Mouse (Mus musculus) hindbrain, embryonic 15.5 days (tissue): ENCODE measurements at regions not wholly inside any gene's neighbourhood (a gene's known extent, or its start where the extent isn't known, plus 50 kb on each side); places are given as distances from the start of the nearest gene placed in this dataset.

ENCODE experiments used
- ATAC-seq: fragments of 200-750 bp; cut with Nextera tagmentation; 2 replicates; pipeline ENCODE4 v1.8.0; 2017; ENCODE audit warnings: low read depth, moderate number of reproducible peaks, moderate TSS enrichment; ENCODE audit not compliant: low FRiP score
- H3K27ac ChIP-seq: fragments of 300-500 bp; sonication (generic); replicated peaks from 2 replicates; pipeline ENCODE4 v1.5.1; 2015; ENCODE audit warnings: mild to moderate bottlenecking, inconsistent platforms
- H3K27me3 ChIP-seq: fragments of 300-500 bp; sonication (generic); 2 replicates; pipeline ENCODE4 v1.6.1; 2015; ENCODE audit warnings: control low read depth, inconsistent platforms
- H3K36me3 ChIP-seq: fragments of 300-500 bp; sonication (generic); 2 replicates; pipeline ENCODE4 v1.6.1; 2015; ENCODE audit warnings: control low read depth, inconsistent platforms
- H3K4me1 ChIP-seq: fragments of 300-500 bp; sonication (generic); replicated peaks from 2 replicates; pipeline ENCODE4 v1.6.1; 2015; ENCODE audit warnings: control low read depth, inconsistent platforms
- H3K4me2 ChIP-seq: fragments of 300-500 bp; sonication (generic); 2 replicates; pipeline ENCODE4 v1.6.1; 2015; ENCODE audit warnings: moderate library complexity, mild to moderate bottlenecking, inconsistent platforms
- H3K4me3 ChIP-seq: fragments of 300-500 bp; sonication (generic); 2 replicates; pipeline ENCODE4 v1.5.1; 2015; ENCODE audit warnings: mild to moderate bottlenecking, inconsistent platforms
- H3K9ac ChIP-seq: fragments of 300-500 bp; sonication (generic); 2 replicates; pipeline ENCODE4 v1.6.1; 2015; ENCODE audit warnings: inconsistent platforms
- H3K9me3 ChIP-seq: fragments of 300-500 bp; sonication (generic); 2 replicates; pipeline ENCODE4 v1.6.1; 2016; ENCODE audit warnings: control low read depth, inconsistent platforms
- WGBS: fragments of 180-500 bp; shearing (Covaris S2); methylation state at CpG from one replicate; pipeline ENCODE4 v1.1.7; 2015; 5-methylcytosine and 5-hydroxymethylcytosine counted together

DNA sequence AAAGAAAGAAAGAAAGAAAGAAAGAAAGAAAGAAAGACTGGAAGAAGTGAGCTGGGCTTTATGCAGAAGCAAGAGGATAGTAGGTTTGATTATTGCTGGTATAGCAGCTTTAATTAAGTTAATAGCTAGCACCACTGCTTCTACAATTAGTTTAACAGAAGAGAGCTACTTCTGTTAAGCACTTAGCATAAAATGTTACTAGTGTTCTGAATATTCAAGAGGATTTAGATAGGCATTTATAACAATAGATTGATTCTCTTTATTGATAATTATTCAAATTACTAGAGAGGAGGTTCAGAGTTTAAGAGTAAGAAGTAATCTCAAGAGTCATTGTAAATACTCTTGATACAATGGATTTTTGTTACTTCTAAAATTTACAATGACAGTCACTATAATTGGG lies 346.1 kb upstream of the Pdgfd start:
- Histone ChIP-seq H3K9ac (no peak overlapping the region), H3K4me3 (no peak overlapping the region), H3K4me2 (no peak overlapping the region), H3K4me1 (no peaks in the 10 kb centered on the region), H3K9me3 (peaks cover 4% of the 10 kb centered on the region), H3K27me3 (no peaks in the 10 kb centered on the region), H3K27ac (no peak overlapping the region), H3K36me3 (no peaks in the 10 kb centered on the region)
- ATAC-seq: no peak

GRCm38 (mm10) chr9:5828871-5829270 lies 339.5 kb upstream of the Pdgfd start:
- Histone ChIP-seq H3K4me1 (no peaks in the 10 kb centered on the region), H3K9ac (no peak overlapping the region), H3K4me2 (no peak overlapping the region), H3K27me3 (no peaks in the 10 kb centered on the region), H3K27ac (no peak overlapping the region), H3K4me3 (no peak overlapping the region), H3K36me3 (no peaks in the 10 kb centered on the region), H3K9me3 (no peaks in the 10 kb centered on the region)
- no peak for ATAC-seq

- WGBS: 87% methylated on average over 3 of the region's 3 CpGs
Observed at GRCm38 (mm10) chr9:5842381-5842780, 326.0 kb upstream of the Pdgfd start.

DNA sequence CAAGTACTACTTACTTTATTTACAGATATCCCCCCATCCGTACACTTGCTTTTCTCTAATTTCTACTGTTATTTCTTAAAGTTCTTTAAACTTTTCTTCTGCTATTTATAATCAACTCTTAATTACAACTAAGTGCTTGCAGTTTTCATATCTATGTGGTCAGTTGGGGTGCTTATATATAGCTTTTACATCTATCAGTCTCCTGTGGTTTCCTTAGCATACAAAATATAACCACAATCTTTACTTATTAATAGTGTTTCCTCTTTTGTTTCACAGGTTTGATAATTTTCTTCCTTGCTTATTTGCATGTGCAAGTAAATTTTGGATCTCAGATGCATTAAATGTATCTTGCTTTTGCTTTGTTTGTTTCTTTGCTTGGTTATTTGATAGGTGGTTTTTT lies 288.7 kb upstream of the Pdgfd start:
- Histone ChIP-seq H3K9me3 (no peaks in the 10 kb centered on the region), H3K9ac (no peak overlapping the region), H3K4me1 (no peaks in the 10 kb centered on the region), H3K4me2 (no peak overlapping the region), H3K36me3 (no peaks in the 10 kb centered on the region), H3K27ac (no peak overlapping the region), H3K4me3 (no peak overlapping the region), H3K27me3 (no peaks in the 10 kb centered on the region)
- 98% methylated on average over 1 of the region's 1 CpGs for WGBS
- no peak for ATAC-seq

More at GRCm38 (mm10) chr9:5842381-5842780, 326.0 kb upstream of the Pdgfd start:
- Histone ChIP-seq H3K4me2 (no peak overlapping the region), H3K9me3 (no peaks in the 10 kb centered on the region), H3K27me3 (no peaks in the 10 kb centered on the region), H3K27ac (no peak overlapping the region), H3K36me3 (no peaks in the 10 kb centered on the region), H3K9ac (no peak overlapping the region), H3K4me3 (no peak overlapping the region), H3K4me1 (no peaks in the 10 kb centered on the region)
- ATAC-seq: no peak

DNA sequence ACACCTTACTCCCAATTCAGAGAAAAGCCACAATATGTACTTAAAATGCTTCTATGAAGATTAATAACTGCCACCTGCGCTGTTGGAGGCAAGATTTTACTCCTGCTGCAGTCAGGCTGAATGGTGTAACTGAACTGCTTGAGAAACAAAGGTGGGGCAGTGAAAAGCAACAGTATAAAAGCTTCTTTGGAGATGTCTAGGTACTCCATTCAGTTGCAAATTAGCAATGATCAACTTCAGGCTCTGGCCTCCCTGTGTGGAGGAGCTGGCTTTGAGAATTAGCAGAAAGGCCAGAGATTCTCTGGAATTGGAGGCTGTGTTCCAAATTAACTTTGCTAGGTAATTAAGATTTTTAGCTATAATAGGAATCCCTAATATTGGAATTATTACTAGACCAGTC lies 245.9 kb upstream of the Pdgfd start:
- Histone ChIP-seq H3K9me3 (0 out of 2 replicates have a peak, but pooled peaks cover 5% of the 10 kb centered on the region), H3K4me1 (no peaks in the 10 kb centered on the region), H3K27me3 (no peaks in the 10 kb centered on the region), H3K4me2 (no peak overlapping the region), H3K36me3 (no peaks in the 10 kb centered on the region), H3K4me3 (no peak overlapping the region), H3K27ac (no peak overlapping the region), H3K9ac (no peak overlapping the region)
- ATAC-seq: no peak
- 75% methylated on average over 1 of the region's 1 CpGs for WGBS

- H3K4me3 ChIP-seq: no peak overlapping the region
- ATAC-seq: no peak
- WGBS: 84% methylated on average over 19 of the region's 19 CpGs
- H3K4me1 ChIP-seq: no peaks in the 10 kb centered on the region
- no peak overlapping the region for H3K9ac ChIP-seq
- H3K36me3 ChIP-seq: no peaks in the 10 kb centered on the region
- no peak overlapping the region for H3K27ac ChIP-seq
- H3K9me3 ChIP-seq: 0 out of 2 replicates have a peak, but pooled peaks cover 5% of the 10 kb centered on the region
- H3K27me3 ChIP-seq: no peaks in the 10 kb centered on the region
- H3K4me2 ChIP-seq: no peak overlapping the region
Observed at GRCm38 (mm10) chr9:5928166-5928850, 240.1 kb upstream of the Pdgfd start.

DNA sequence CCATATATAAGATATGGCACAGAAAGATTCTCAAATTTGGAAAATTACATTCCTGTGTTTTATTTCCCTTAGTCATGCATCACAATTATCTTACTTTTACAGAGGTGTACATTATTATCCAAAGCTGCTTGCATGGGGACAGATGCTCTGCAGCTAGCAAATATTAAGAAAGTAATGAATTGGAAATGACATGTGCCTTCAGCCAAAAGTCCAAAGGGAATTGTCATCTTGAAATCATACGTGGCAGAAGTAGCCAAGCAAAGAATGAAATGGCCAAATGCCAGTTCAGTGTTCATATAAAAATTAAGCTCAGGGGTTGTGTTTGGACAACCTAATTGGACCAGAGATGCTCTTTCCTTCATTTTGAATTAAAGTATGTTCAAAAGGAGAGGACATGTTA lies 196.1 kb upstream of the Pdgfd start:
- H3K36me3 ChIP-seq: no peaks in the 10 kb centered on the region
- H3K9ac ChIP-seq: no peak overlapping the region
- H3K27ac ChIP-seq: no peak overlapping the region
- H3K4me1 ChIP-seq: no peaks in the 10 kb centered on the region
- H3K9me3 ChIP-seq: no peaks in the 10 kb centered on the region
- H3K27me3 ChIP-seq: no peaks in the 10 kb centered on the region
- H3K4me3 ChIP-seq: no peak overlapping the region
- H3K4me2 ChIP-seq: no peak overlapping the region
- ATAC-seq: peak; percentile 69
- WGBS: 33% methylated on average over 1 of the region's 1 CpGs
